Mouse (Mus musculus): Measurements from ENCODE around the gene Tert.

- TF ChIP-seq POLR2A (IDR thresholded peaks at IDR 0.05; ENCODE audit: low read depth, low read length) (no peak), CTCF (IDR thresholded peaks at IDR 0.05; ENCODE audit: extremely low read depth, insufficient read length, insufficient replicate concordance, low read depth, low read length) (no peak)
Measured at GRCm38 (mm10) chr13:73696529-73696928, 69.8 kb downstream of the Tert start.
